Mouse (Mus musculus) megakaryocyte-erythroid progenitor cell, adult 5-6 weeks (primary cell): Measurements from ENCODE around the gene H2afj. TPM values are rescaled to one million over a fixed set of nuclear protein-coding genes. Genes with fewer than 3 reads are reported as not detected.
A peak's percentile ranks its signal among the peaks of the same experiment; 100 is the strongest.

ENCODE experiments used
- ATAC-seq: replicated peaks from 2 replicates; pipeline ENCODE4 v1.8.0; 2016; ENCODE audit warnings: mild to moderate bottlenecking, inconsistent platforms; ENCODE audit not compliant: severe bottlenecking, poor library complexity, low FRiP score, low TSS enrichment
- total RNA-seq, 2 experiments: library from RNA; stranded (forward) in 1 of 2; stranded (reverse) in 1 of 2; fragments of 200-1000, 215-1000 nt in 1 of 2; fragments of >200 nt in 1 of 2; fragmentation: Nextera tagmentation in 1 of 2; gene quantifications; 2 replicates each; pipeline ENCODE4 v1.2.3; 2014 to 2017

H2afj gene
- total RNA-seq, 2 experiments from 2014 or later: 39.4 to 73.2 TPM

DNA sequence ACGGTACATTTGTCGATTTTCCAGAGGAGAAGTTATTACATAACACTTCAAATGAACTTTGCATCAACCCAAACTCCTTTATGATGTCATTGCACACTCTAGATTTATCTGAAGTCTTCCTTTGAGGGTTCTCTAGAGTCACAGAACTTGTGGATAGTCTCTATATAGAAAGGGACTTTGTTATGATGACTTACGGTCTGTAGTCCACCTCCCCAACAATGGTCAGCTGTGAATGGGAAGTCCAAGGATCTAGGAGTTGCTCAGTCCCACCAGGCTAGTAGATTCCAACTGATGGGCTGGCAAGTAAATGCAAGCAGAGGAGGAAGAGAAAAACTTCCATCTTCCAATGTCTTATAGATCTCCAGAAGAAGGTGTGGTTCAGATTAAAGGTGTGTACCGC, 20.6 kb downstream of the H2afj start:
- no peak for ATAC-seq

DNA sequence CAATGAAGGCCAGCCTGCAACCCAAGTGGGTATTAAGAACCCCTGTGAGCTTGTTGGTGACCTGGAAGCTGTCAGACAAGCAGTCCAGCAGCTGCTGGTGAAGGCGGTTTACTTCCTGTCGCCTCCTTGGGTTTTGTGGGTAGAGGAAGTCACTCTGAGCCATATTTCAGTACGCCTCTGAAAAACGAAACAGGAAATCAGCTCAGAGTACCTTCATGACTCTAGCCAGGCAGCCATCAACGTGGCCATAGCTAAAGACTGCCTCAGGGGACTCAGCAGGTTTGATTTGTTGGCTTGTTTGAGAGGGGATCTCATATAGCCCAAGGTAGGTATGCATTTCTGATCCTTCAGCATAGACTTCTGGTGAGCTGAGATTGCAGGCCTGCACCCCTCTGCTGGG, 23.7 kb downstream of the H2afj start:
- ATAC-seq: no peak

DNA sequence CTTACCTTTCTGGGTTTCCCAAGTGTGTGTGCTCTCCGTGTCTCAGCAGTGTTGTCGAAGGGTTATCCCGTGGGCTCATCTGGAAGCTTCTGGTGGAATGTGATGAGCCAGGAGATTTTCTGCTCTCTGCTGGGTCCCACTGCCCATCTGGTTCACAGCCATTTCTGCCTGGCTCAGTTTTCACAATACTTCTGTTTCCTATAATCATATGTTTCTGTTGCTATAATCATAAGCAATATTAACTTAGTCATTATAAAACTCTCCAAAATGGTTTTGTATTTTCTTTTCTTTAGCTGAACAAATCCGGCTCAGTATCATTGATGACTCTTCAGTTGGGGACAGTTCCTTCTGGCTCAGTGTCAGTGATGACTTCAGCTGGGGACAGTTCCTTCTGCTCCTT, 27.3 kb downstream of the H2afj start, which contains the start of gene Smco3:
Smco3 (minus strand) TSS at position 101 of the 400 bp plus-strand sequence.
- ATAC-seq: no peak

- ATAC-seq: no peak
Measured at GRCm38 (mm10) chr6:136837323-136837722, 29.3 kb downstream of the H2afj start.

GRCm38 (mm10) chr6:136844903-136845302, 36.9 kb downstream of the H2afj start:
- no peak for ATAC-seq

- ATAC-seq: no peak
Measured at GRCm38 (mm10) chr6:136845706-136846480, 37.8 kb downstream of the H2afj start.

DNA sequence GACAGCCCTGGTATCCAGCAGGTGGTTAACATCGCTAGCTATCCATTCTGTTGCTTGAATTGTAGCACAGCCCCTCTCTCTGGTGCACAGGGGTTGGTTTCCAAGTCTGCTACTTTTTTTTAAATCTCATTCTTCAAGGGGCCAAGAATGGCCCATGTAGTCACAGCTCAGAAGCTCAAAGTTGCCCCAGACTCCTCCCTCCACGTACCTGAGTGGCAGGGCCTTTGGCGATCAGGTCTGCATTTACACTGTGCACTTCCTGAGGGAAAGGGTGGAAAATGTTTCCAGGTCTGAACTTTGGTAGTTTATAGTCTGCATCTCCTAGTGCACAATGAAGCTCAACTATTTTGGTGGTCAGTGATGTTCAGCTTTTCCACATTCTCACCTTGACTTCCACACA, 39.2 kb downstream of the H2afj start:
- ATAC-seq: no peak

GRCm38 (mm10) chr6:136847790-136848189, 39.7 kb downstream of the H2afj start:
- ATAC-seq: peak; percentile 57

- ATAC-seq: peak; percentile 83
Measured at GRCm38 (mm10) chr6:136848399-136848798, 40.4 kb downstream of the H2afj start.

DNA sequence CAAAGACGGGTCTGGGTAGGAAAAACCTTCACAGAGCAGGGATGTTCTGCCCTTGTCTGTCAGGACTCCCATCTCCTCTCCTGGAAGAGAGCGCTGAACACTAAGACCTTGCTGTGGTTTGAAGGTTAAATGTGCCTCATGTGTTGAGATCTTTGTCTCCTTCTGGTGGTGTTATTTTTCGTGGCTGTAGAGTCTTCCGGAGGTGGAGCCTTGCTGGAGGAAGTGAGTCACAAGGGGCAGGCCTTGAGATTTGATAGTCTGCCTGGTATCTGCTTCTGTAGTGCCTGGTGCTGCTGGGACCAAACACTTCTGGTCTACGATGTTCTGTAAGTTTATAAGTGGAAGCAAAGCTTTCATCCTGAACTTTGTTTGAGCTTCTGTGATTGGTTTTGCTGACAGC, 40.9 kb downstream of the H2afj start:
- ATAC-seq: 0 out of 2 replicates have a peak, but pooled peaks have one; percentile 20

DNA sequence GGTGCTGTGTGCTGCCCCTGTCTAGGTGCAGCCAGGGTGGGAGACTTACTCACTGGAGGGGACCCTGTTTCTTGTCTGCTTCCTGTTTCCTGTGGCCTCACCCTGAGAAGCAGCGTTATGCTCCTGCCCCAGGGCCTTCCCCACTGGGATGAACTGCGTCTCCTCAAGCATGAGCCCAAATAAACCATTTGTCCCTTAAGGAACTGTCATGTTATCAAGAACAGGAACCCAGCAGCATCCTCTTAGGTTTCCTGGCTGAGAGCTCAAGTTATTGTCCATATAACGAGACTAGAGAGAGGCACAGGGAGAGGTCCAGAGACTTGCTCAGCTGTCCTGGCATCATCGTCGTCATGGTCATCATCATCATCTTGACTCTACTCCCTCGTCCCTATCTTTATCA, 42.2 kb downstream of the H2afj start:
- no peak for ATAC-seq

DNA sequence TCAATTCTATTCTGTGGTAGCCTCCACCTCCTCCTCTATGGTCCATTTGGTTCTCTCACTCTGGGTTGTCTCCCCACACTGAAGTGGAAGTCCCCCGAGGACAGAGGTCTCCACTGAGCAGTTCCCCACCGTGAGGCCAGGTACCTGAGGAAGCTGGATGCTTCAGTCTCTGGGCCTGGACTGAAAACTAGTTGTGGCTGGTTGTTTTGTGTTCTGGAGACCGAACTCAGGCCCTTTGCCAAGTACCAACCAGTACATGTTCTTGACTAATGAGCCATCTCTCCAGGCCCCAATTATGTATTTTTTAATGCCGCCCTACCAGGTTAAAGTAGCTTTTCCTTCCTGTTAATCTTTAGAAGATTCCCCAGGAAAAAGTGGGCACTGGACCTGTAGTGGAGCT, 44.3 kb downstream of the H2afj start:
- ATAC-seq: no peak

DNA sequence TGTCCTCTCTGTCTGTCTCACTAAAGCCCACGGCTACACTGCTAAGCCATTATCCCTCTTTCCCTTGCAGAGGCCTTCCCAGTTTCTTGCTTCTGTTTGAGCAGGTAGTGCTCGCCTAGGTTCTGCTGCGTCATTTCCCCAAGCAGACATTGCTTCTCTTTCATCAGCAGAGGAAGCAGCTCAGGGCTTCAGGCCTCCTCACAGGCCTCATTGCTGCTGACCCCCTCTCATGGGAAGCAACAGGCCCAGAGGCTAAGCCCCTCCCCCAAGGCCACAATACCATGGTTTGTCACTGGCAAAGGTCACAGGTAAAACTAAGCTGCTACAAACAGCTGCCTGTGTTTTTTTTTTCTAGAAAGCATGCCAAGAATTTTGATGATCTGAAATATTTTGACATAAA, 44.7 kb downstream of the H2afj start:
- no peak for ATAC-seq

DNA sequence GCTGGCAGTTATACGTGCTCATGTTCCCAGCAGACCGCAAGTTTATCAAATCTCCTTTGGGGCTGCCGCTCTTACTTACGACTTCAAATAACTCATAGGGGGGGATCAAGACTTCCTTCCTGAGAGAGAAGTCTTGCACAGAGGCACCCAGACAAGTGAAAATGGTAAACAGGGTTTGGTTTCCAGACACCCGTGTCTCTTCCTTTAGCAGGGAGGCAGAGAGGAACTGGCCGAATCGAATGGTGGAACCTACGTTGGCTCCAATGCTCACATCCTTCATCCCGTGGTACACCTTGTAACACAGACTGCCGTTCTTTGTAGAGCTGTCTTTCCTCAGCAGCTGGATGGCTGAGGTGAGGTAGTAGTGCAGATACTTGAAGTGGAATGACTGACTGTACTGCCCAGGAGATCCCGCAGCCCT, 46.3 kb downstream of the H2afj start:
- no peak for ATAC-seq

DNA sequence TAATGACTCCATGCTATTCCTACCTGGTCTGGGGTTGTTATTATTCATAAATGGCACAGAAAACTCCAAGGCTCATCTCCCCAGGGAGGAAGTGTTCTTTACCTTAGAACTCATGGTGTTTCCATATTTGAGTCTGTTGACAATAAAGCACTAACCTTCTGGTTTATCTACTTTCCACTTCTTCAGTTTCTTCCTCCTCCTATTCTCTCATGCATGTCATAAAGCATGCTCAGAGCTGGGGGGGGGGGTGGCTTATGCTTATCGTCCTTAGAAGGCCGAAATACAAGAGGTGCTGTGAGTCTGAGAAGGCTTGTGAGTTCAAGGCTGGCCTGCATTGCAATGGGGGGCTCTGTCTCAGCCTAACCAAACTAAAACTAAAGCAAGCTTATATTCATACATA, 47.1 kb downstream of the H2afj start:
- ATAC-seq: no peak

- ATAC-seq: peak; percentile 29
Measured at GRCm38 (mm10) chr6:136856071-136856636, 48.1 kb downstream of the H2afj start.

DNA sequence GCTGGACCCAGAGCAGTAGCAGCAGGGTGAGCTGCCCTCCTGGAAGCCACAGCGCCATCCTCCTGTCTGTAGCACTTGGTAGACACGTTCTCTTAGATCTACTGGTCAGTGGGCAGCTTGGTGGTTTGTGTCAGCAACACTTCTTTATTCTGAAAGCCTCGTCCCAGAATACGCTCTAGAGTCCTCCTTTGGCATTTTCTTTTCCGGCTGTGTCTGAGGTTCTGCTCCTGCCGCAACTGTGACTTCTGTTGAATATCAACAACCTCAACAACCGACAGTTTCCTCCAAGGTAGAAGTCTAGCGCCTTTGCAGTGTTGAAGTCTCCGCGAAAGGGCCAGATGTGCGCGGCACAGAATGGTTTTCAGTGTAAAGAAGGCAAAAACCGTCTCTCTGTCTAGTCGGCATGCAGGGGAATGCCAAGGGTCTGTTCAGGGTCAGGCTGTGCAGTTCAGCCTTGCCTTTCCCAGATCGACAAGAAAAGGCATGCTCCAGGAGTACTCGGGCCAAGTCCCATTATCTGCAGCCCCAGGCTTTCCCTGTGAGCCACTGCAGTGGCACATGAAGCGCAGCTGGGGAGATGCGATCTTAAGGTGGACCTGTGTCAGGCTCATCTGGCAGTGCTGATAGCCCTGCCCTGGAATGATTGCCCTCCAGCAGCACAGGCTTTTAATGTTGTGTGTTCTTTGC, 49.3 kb downstream of the H2afj start, which contains the start of gene Art4:
Art4 (minus strand) TSS at position 548 of the 687 bp plus-strand sequence.
- peak; percentile 86 for ATAC-seq

GRCm38 (mm10) chr6:136857873-136858260, 49.8 kb downstream of the H2afj start:
- peak; percentile 15 for ATAC-seq

DNA sequence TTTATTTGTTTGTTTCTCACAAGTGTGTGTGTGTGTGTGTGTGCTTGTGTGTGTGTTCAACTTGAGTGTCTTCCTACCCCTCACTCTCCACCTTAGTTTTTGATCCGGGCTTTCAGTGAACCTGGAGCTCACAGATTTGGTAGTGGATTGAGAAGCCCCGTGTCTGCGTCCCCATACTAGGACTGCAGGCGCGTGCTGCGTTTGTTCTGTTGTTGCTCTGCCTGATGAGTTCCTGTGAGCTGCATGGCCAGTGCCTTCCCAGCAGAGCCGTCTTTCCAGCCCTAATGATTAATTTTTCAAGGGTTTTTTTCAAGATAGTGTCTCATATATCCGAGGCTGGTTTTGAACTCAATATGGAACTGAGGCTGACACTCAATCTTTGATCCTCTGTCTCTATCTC, 50.4 kb downstream of the H2afj start:
- no peak for ATAC-seq
